Mouse (Mus musculus) left cerebral cortex, adult 9 months (tissue): ENCODE measurements at regions not wholly inside any gene's neighbourhood (a gene's known extent, or its start where the extent isn't known, plus 50 kb on each side); places are given as distances from the start of the nearest gene placed in this dataset.

ENCODE experiments used
- DNase-seq, 2 experiments: peaks; one replicate each; pipeline ENCODE4 v3.0.0; 2022; ENCODE audit warnings: low spot score in 2 of 2

DNA sequence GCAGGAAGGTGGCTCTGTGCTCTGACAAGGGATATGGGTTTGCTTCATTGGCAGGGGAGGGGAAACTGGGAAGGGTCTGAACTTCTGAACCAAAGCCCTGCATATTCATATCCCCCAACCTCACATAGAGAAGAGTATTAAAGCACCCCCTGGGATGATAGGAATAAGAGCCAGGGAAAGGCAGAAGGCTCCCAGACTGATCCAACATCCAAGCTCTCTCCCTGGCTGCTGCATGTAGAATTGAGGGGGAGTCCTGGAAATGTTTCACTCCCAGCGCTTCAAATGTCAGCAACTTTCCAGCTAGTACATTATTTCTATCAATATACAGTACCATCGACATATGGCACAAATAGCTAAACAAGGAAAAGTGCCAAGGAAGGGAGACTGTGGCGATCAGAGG, 51.1 kb upstream of the Prickle1 start:
- no peak for DNase-seq

- DNase-seq = no peak
Observed at GRCm38 (mm10) chr15:93645950-93646349, 50.3 kb upstream of the Prickle1 start.
